Mouse (Mus musculus) gastrocnemius, postnatal 36 days (tissue): ENCODE measurements around the gene Farp1. TPM values are rescaled to one million over a fixed set of nuclear protein-coding genes. Genes with fewer than 3 reads are reported as not detected.

Experiments used
- DNase-seq, 2 experiments: peaks; one replicate each; pipeline ENCODE4 v3.0.0; 2022
- intact Hi-C: fragments of 180-260 bp; cut with DNase I; formaldehyde crosslinking; loops from one replicate; pipeline ENCODE4 v1.15.1; 2025
- total RNA-seq, 2 experiments: library from RNA; stranded (reverse); gene quantifications; 2 replicates each; pipeline ENCODE4 v1.2.3; 2021

The Farp1 gene
- total RNA-seq, 2 experiments from 2014 or later, result 4.2 to 6.0 TPM

- DNase-seq, result no peak
- intact Hi-C loops, result no loop called here
Measured at GRCm38 (mm10) chr14:121207441-121208158, 172.6 kb downstream of the Farp1 start.

GRCm38 (mm10) chr14:121208159-121208515, 173.1 kb downstream of the Farp1 start:
- no peak for DNase-seq
- intact Hi-C loops, result no loop called here

GRCm38 (mm10) chr14:121210318-121210717, 175.3 kb downstream of the Farp1 start:
- no peak for DNase-seq
- intact Hi-C loops, result no loop called here

DNA sequence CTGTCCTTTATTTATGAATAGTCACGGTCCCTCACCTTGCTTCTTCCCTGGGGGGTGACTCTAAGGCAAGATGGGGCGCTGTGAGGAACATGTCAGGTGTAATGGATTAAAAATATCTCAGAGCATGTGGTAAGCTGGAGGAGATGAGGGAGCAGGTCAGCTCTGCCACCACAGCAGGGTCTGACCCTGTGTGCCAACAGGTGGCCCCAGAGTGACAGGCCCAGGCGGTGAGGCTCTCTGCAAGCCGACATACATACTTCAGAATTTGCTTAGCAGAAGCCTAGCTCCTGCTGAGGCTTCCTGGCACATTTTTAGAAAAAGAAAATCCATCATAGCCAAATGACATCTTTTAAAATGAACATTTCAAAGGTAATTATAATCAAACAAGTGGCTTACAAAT, 178.7 kb downstream of the Farp1 start:
- intact Hi-C loops, result no loop called here
- no peak for DNase-seq

GRCm38 (mm10) chr14:121214636-121215257, 179.7 kb downstream of the Farp1 start:
- DNase-seq, result no peak
- intact Hi-C loops, result no loop called here

DNA sequence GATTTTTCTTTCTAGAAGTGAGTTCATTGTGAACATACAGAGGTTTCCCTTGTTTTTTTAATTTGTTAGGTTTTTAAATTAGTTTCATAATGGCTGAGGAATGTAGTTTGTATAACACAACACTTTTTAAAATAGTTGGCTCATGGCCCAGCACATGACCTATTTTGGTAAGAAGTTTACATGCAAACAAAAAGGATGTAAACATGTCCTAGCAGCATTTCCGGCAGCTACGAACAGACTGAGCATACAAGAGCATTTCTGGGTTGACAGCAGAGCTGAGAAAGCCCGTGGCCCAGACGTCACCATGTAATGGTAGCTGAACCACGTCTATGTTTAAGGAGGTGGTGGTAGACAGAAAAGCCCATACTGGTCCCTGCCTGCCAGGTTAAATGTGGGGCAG, 180.8 kb downstream of the Farp1 start:
- no peak for DNase-seq
- intact Hi-C loops, result no loop called here

DNA sequence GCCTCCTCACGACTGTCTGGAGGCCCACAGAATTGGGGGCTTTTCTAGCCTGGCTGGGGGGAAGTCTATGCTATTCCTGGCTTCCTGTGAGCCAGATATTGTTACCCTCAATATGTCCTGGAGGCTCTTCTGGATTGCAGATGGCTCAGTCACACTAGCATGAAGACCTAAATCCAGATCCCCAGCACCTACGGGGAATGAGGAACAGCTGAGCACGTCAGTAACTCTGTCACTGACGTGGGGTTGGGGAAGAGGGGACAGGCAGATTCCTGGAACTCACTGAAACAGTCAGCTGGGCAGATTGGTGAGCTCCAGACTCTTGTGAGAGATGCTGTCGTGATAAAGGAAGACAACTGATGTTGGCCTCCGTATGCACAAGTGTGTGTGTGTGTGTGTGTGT, 181.7 kb downstream of the Farp1 start:
- no peak for DNase-seq
- intact Hi-C loops, result no loop called here

DNA sequence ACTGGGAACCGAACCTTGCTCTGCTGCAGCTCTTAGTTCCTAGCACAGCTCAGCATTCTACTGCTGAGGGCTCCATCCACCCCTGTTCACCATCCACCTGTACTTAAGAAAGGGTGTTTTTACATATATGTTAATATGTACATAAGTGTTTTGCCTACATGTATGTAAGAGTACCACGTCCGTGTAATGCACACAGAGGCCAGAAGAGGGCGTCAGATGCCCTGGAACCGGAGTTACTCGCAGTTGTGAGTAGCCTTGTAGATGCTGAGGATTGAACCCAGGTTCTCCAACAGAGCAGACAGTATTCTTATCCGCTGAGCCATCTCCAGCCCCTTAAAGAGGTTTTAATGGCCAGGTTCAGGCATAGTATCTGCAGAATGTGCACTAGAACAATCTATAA, 183.6 kb downstream of the Farp1 start:
- peak in 1 of 2 experiments; percentile 20 for DNase-seq
- intact Hi-C loops, result no loop called here

DNA sequence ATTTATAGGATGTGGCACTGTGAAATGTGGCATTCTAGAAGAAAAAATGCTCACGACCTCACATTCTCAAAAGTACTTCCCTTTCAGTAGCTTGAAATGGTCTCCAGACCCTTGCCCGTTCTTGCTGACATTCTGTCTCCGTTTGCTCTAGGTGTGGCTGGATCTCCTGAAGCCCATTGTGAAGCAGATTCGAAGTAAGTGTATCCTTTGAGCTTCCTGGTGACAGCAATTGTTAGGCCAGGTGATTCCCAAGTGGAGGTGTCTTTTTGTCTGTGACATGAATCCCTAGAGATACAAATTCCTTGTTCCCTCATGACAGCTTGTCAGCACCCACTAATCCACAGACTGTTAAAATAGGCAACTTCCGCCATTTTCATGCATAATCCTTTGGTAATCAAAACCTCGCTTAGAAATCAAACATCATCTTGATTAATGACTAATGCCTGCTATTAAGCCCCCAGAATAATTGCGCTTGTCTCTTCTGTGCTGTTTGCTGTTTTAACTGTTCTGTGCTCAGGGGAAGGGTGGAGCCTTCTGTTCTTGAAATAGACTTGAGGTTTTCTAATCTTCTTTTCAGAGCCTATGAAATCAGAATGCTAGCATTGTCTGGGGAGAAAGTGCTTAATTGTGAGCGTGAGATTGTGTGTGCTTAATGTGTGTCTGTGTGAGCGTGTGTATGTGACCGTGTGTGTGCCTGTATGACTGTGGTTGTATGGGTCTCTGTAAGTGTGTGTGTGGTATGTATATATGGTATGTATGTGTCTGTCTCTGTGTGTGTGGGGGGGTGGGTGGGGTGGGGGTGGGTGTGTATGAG, 184.4 kb downstream of the Farp1 start:
- no peak for DNase-seq
- intact Hi-C loops, result loop anchor here (2.0 to 10.0 kb wide), 3 partner anchors 185 to 385 kb away; partner anchors contain the start of genes Farp1 and Ipo5

- no peak for DNase-seq
- intact Hi-C loops, result loop anchor here (2.0 to 10.0 kb wide), 3 partner anchors 185 to 385 kb away; partner anchors contain the start of genes Farp1 and Ipo5
Measured at GRCm38 (mm10) chr14:121220040-121220322, 185.0 kb downstream of the Farp1 start.

- intact Hi-C loops, result loop anchor here (2.0 to 10.0 kb wide), 3 partner anchors 186 to 386 kb away; partner anchors contain the start of genes Farp1 and Ipo5
- peak; percentile 41 to 71 for DNase-seq
Measured at GRCm38 (mm10) chr14:121220723-121221122, 185.7 kb downstream of the Farp1 start.

DNA sequence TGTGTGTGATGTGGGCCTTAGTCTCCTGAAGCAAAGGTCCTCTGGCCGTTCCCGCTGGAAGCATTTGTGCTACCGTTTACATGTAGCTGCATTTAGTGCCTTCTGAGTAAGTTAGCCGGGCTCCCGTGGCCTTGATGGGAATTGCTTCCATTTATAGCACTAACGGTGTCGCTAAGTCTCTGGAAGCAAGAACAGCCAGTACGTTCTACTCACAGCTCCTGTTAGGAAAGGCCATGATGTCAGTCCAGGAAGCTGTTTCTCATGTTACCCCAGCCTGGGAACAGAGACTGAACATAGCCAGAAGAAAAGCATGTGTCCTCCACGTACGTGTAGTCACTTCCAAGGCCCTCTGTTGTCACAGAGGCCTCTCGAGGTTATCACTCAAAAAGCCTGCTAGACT, 190.8 kb downstream of the Farp1 start:
- peak in 1 of 2 experiments; percentile 29 for DNase-seq

GRCm38 (mm10) chr14:121229036-121229773, 194.2 kb downstream of the Farp1 start:
- intact Hi-C loops, result loop anchor here (10.0 kb wide), 1 partner anchor 394 kb away; no protein-coding TSS in a partner anchor
- DNase-seq, result no peak

More for the DNA sequence above, 190.8 kb downstream of the Farp1 start:
- intact Hi-C loops, result loop anchor here (10.0 kb wide), 1 partner anchor 391 kb away; no protein-coding TSS in a partner anchor

DNA sequence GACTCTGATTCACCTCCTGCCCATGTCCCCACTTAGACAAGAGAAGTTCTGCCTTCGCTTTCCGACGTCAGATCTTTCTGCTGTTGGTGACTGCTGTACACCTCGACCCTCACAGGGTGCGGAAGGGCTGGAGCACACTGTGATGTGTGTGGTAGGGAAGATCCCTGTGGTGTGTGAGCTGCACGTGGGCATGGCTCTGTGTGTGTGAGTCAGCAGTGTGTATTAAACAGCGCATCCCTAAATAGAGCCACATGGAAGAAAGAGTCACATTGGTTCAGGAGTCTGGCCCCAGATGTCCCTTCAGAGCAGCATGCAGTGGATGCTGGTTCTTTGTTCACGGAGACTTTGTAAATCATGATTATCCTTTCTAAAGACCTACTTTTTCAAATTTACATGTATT, 196.2 kb downstream of the Farp1 start:
- no peak for DNase-seq
- intact Hi-C loops, result no loop called here

- no peak for DNase-seq
- intact Hi-C loops, result no loop called here
Measured at GRCm38 (mm10) chr14:121234741-121235307, 199.8 kb downstream of the Farp1 start.

DNA sequence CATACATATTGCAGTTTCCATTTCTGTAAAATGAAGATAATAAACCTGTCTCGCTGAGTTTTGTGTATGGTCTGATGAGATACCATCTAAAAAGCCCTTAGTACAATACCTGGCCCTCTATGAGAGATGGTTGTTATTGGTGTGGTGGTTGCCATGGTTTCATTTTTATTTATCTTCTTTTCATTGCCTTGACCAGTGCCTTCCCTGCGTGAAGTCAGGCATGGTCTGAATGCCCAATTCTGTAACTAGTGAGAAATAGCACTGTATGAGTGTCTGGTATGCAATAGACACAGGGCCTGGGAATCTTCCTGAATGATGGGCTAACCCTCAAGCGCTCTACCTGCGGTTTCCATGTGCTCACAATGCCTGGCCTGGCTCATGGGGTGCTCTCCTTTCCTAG, 201.7 kb downstream of the Farp1 start:
- DNase-seq, result no peak
- intact Hi-C loops, result no loop called here

- intact Hi-C loops, result no loop called here
- no peak for DNase-seq
Measured at GRCm38 (mm10) chr14:121238727-121239126, 203.7 kb downstream of the Farp1 start.

DNA sequence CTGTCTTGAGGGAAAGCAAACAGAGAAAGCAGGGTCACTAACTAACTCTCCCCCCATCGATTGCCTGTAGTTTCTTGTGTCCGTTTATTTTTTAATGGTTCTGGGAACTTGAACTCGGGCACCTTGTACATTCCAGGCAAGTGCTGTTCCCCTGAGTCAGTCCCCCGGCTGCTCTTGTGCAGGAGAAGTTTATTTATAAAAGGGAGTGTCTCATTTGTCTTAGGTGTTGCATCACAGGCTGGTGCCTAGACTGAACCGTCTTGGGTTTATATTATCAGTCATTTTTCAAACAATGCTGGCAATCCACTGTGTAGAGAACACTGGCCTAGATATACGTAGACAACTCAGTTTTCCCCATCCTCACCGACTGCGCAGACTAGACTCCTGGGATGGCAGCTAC, 204.4 kb downstream of the Farp1 start:
- intact Hi-C loops, result no loop called here
- DNase-seq, result no peak

DNA sequence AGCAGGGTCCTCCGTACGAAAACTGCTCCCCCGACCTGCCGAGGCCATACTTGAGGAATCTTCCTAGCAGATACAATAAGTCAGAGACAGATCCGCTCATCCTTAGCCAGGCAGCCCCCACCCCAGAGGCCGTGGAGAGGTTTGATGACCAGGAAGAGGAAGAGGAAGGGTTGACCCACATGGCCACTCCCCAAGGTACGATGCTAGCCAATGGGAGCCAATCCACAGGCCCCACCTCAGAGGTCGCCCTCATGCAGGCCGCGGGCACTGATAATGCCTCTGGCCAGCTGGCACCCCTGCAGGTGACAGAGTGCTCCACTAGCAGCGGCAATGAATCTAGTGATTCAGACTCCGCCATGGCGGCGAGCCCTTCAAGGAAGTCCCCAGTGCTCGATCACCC, 209.1 kb downstream of the Farp1 start:
- intact Hi-C loops, result no loop called here
- DNase-seq, result no peak

DNA sequence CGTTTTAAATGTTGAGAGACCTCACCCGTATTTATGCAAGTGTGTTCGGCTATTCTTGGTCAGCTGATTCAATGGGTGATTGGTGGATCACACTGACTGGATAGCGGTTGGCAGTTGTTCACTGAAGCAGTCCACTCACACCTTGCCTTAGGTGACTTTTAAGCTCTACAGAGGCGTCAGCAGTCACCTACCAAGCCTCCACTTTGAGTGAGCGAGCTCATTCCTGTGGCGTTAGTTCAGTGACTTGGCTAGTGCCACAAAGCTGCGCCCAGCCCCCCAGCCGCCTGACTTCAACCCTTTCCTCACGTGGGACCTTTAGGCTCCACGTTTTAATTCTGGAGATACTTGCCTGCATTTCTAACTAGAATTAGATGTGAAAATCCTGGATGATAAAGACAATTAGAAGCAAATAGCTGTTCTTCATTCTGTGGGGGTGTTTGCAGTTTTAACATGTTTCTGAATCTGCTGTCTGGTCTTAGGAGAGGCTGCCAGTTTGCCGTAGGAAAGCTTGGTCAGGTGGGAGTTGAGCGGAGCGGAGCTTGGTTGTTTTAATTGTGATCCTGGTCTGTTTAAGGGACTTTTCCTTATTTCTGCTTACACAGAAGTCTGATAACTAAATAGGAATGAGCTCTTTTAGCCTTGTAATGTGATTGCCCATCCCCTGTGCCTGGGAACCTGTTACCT, 211.2 kb downstream of the Farp1 start:
- intact Hi-C loops, result no loop called here
- no peak for DNase-seq
